Mouse (Mus musculus) midbrain, embryonic 11.5 days (tissue): Measurements from ENCODE around the gene Eif4ebp2. TPM values are rescaled to one million over a fixed set of nuclear protein-coding genes. Genes with fewer than 3 reads are reported as not detected.
A peak's percentile ranks its signal among the peaks of the same experiment; 100 is the strongest.

Experiments
- ATAC-seq: fragments of 200-750 bp; cut with Nextera tagmentation; 2 replicates; pipeline ENCODE4 v1.8.0; 2017; ENCODE audit warnings: moderate TSS enrichment, moderate library complexity; ENCODE audit not compliant: low FRiP score
- DNase-seq: peaks from one replicate; pipeline ENCODE4 v3.0.0; 2015; ENCODE audit warnings: low spot score; ENCODE audit errors: missing footprints
- H3K27ac ChIP-seq: fragments of 300-500 bp; sonication (generic); 2 replicates; pipeline ENCODE4 v1.5.1; 2014; ENCODE audit warnings: low read depth, low read length
- H3K27me3 ChIP-seq: fragments of 300-500 bp; sonication (generic); 2 replicates; pipeline ENCODE4 v1.6.1; 2014; ENCODE audit warnings: mild to moderate bottlenecking, low read length, moderate library complexity, mixed read lengths; ENCODE audit not compliant: control insufficient read depth, insufficient read depth
- H3K36me3 ChIP-seq: fragments of 300-500 bp; sonication (generic); 2 replicates; pipeline ENCODE4 v1.6.1; 2014; ENCODE audit warnings: mild to moderate bottlenecking, low read length, moderate library complexity, mixed read lengths; ENCODE audit not compliant: control insufficient read depth, insufficient read depth
- H3K4me1 ChIP-seq: fragments of 300-500 bp; sonication (generic); 2 replicates; pipeline ENCODE4 v1.6.1; 2014; ENCODE audit warnings: low read length; ENCODE audit not compliant: control insufficient read depth, insufficient read depth
- H3K4me2 ChIP-seq: fragments of 300-500 bp; sonication (generic); 2 replicates; pipeline ENCODE4 v1.6.1; 2014; ENCODE audit warnings: mild to moderate bottlenecking, moderate library complexity
- H3K4me3 ChIP-seq: fragments of 300-500 bp; sonication (generic); 2 replicates; pipeline ENCODE4 v1.5.1; 2014; ENCODE audit warnings: low read depth, low read length
- H3K9ac ChIP-seq: fragments of 300-500 bp; sonication (generic); 2 replicates; pipeline ENCODE4 v1.6.1; 2014; ENCODE audit warnings: low read length
- H3K9me3 ChIP-seq: fragments of 300-500 bp; sonication (generic); 2 replicates; pipeline ENCODE4 v1.6.1; 2016; ENCODE audit warnings: low read length; ENCODE audit not compliant: control insufficient read depth
- WGBS: fragments of 180-500 bp; shearing (Covaris S2); extraction: QIAGEN DNeasy Blood & Tissue Kit; methylation state at CpG from one replicate; pipeline ENCODE4 v1.1.7; 2014; 5-methylcytosine and 5-hydroxymethylcytosine counted together
- polyA plus RNA-seq: library from polyadenylated mRNA; unstranded; fragments of >200 nt; fragmentation: Nextera tagmentation; extraction: Ambion mirVana; gene quantifications from 2 replicates; pipeline ENCODE4 v1.2.1, GENCODE M21; 2014

Eif4ebp2 gene
- polyA plus RNA-seq, 1 experiment from 2014 or later: 32.6 TPM

DNA sequence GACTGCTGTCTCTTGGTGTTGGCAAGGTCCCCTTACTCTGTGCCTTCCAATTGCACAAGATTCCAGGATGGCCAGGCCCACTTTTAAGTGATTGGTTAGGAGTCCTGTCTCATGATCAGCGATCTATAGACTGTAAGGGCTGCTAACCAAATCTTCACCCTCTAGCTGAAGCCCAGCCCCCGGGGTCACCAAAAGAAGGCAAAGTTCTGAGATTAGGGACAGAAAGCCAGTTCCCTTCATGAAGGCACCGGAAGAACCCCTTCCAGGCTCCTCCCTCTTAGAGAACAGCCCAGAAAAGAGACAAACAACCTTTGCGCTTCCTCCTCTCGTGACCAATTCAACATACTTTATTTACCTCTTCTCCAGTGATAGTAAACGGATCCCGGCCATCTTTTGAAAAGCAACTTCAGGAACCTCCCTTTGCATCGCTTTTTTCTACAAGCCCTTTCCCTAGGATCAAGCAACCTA lies 964 bp downstream of the Eif4ebp2 start:
- no peak for ATAC-seq
- WGBS: 6% methylated on average over 8 of the region's 8 CpGs
- no peaks in the 10 kb centered on the region for H3K27me3 ChIP-seq
- peak overlapping the region; percentile 93 for H3K4me2 ChIP-seq
- peak; percentile 85 for DNase-seq
- H3K36me3 ChIP-seq: peaks cover 2% of the 10 kb centered on the region; the same call in 1 of the 2 replicates
- peak overlapping the region; percentile 88 for H3K4me3 ChIP-seq
- H3K9ac ChIP-seq: peak overlapping the region; percentile 93
- H3K4me1 ChIP-seq: peaks cover 17% of the 10 kb centered on the region
- no peak overlapping the region for H3K27ac ChIP-seq
- H3K9me3 ChIP-seq: no peaks in the 10 kb centered on the region

DNA sequence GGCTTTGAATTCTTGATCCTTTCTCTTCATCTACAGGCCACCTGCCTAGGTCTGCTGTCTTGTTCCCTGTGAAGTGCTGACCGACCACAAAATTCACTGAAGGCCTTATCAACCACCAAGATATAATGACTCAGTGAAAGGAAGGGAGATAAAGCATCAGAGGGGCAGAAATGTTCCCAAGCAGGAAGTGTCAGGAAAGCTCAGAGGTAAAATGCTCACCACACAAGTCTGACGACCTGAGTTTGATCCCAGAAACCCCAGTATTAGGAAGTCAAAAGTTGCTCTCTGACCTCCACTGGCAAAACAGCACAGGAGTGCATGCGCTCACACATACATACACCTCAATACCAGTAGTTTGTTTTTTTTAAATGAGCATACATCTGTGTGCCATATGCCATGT lies 3.6 kb downstream of the Eif4ebp2 start:
- H3K4me1 ChIP-seq: peaks cover 23% of the 10 kb centered on the region
- peaks cover 2% of the 10 kb centered on the region; the same call in 1 of the 2 replicates for H3K36me3 ChIP-seq
- H3K9ac ChIP-seq: no peak overlapping the region
- H3K4me2 ChIP-seq: no peak overlapping the region
- no peak overlapping the region for H3K27ac ChIP-seq
- no peak overlapping the region for H3K4me3 ChIP-seq
- H3K27me3 ChIP-seq: no peaks in the 10 kb centered on the region
- no peaks in the 10 kb centered on the region for H3K9me3 ChIP-seq
- WGBS: 87% methylated on average over 3 of the region's 3 CpGs
- ATAC-seq (no peak), DNase-seq (no peak)

DNA sequence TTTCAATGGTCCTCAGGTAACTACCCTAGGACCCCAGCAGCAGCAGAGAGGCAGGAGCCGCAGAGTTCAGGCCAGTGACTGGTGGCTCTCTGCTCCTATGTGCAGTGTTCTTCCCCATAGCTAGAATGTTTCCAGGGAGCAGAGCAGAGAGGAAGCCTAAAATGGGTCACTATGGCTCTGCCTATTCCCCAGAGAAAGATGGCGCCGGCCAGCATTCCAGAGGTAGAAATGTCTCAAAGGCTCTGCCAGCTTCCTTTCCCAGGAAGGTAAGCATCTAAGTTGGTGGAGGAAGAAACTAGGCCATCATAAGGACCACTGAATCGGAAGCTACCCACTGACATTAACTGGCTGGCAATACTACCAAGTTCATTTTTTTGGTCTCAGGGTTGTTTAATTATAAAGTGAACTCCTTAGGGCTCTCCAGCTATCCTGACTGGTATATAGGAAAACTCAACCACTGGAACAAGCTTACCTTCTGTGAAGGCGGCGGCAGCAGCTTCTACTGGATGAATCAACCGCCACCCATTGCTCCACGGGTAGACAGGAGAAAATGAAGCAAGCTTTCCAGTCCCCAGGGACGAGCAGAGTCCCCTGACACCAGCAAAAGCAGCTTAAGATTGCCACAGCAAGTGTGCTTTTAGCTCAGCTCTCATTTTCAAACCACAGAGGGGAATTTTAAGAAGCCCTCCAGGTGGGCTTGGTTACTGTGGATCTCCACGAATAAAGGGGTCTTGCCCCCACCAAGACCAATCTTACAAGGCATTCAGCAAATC lies 4.7 kb downstream of the Eif4ebp2 start:
- Histone ChIP-seq H3K4me3 (no peak overlapping the region), H3K27me3 (no peaks in the 10 kb centered on the region), H3K4me1 (peaks cover 26% of the 10 kb centered on the region), H3K36me3 (peaks cover 2% of the 10 kb centered on the region; the same call in 1 of the 2 replicates), H3K27ac (no peak overlapping the region), H3K9ac (no peak overlapping the region), H3K4me2 (no peak overlapping the region), H3K9me3 (no peaks in the 10 kb centered on the region)
- DNase-seq: no peak
- WGBS: 83% methylated on average over 10 of the region's 10 CpGs
- ATAC-seq: no peak

DNA sequence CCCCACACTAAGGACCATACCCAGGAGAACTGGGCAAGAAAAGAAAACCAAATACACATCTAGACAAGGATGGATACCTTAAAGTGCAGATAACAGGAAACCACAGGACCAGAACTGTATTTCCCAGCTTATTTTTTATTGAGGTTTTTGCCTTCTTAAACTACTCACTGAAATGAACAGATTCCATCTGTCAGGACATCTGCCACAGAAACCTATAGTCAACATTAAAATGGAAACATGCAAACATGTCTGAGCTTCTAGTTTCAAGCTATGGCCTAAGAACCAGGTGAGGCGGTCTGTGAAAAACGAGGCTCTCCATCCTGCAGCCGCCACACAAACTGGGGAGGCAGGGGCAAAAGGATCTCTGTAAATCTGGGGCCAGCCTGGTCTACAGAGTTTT lies 7.4 kb downstream of the Eif4ebp2 start:
- DNase-seq: no peak
- H3K4me2 ChIP-seq: no peak overlapping the region
- WGBS: 87% methylated on average over 3 of the region's 3 CpGs
- no peak overlapping the region for H3K27ac ChIP-seq
- H3K4me3 ChIP-seq: no peak overlapping the region
- no peaks in the 10 kb centered on the region for H3K27me3 ChIP-seq
- peaks cover 2% of the 10 kb centered on the region; the same call in 1 of the 2 replicates for H3K36me3 ChIP-seq
- ATAC-seq: no peak
- no peaks in the 10 kb centered on the region for H3K9me3 ChIP-seq
- H3K4me1 ChIP-seq: peaks cover 18% of the 10 kb centered on the region
- no peak overlapping the region for H3K9ac ChIP-seq

DNA sequence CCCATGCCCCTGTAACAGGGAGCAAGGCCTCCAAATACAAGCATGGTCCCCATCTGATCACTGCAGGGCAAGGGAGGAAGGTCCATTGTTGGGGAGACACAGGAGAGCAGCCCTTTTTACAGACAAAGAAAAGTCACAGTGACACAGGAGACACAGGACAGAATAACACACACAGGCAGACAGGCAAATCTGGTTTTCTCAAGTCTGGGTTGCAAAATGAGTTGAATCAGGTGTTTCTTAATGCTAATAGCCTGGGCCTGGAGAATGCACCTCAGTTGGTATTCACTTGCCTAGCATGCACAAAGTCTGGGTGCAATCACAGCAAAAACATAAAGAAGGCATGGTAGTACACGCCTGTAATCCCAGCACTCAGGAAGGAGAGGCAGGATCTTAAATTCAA lies 8.6 kb downstream of the Eif4ebp2 start:
- Histone ChIP-seq H3K4me1 (peaks cover 15% of the 10 kb centered on the region), H3K36me3 (peaks cover 2% of the 10 kb centered on the region; the same call in 1 of the 2 replicates), H3K9me3 (no peaks in the 10 kb centered on the region), H3K27ac (no peak overlapping the region), H3K9ac (no peak overlapping the region), H3K27me3 (no peaks in the 10 kb centered on the region), H3K4me3 (no peak overlapping the region), H3K4me2 (no peak overlapping the region)
- DNase-seq (no peak), ATAC-seq (no peak)
- WGBS: 81% methylated on average over 1 of the region's 1 CpGs

DNA sequence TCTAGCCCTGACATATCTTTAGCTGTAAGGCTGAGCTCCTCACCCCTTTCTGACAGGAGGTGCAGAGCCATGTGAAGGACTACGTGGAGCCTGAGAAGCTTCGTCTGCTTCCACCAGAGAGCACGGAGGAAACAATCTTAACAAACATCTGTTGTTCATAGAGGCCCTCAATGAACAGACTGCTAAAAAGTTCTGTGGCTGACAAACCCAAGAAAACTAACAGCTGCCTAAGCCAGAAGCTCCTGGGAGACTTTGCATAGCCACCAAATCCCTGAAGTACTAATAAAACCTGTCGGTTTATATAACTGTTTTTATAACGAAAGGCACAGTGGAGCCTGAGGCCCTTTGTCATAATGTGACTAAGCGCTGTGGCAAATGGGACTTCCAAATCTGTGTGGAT lies 9.0 kb downstream of the Eif4ebp2 start:
- Histone ChIP-seq H3K4me3 (no peak overlapping the region), H3K4me1 (peaks cover 15% of the 10 kb centered on the region)

DNA sequence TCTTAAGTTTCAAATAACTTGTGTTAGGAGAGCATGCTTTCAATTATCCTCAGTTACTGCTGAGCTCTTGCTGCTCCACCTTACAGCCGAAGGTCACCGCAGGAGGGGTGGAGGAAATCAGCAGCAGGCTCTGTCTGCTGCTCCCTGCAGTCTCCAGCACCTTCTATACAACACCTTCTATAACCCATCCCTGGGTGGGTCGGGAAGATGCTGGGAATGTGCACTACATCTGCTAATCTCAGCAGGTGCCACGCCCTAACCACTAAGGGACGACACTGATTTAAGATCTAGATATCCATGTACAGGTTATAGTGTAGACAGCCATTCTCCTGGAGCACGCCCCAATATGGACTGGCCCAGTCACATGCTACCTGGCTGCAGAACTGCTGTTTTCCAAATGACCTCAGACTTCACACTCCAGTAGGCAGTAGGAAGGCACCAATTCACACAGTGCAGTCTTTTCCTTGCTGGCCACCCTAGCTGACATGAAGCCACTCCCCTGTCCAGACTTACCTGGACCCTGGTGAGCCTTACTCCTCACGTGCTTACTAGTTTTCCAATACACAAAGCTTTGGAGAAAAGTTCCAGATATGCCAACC lies 12.2 kb downstream of the Eif4ebp2 start:
- Histone ChIP-seq H3K4me2 (no peak overlapping the region), H3K27me3 (no peaks in the 10 kb centered on the region), H3K9ac (no peak overlapping the region), H3K4me1 (peaks cover 5% of the 10 kb centered on the region), H3K36me3 (no peaks in the 10 kb centered on the region), H3K4me3 (no peak overlapping the region), H3K27ac (no peak overlapping the region), H3K9me3 (no peaks in the 10 kb centered on the region)
- WGBS: 85% methylated on average over 7 of the region's 7 CpGs
- ATAC-seq (no peak), DNase-seq (no peak)

More for the DNA sequence above, 9.0 kb downstream of the Eif4ebp2 start:
- 82% methylated on average over 6 of the region's 6 CpGs for WGBS
- Histone ChIP-seq H3K27ac (no peak overlapping the region), H3K9me3 (no peaks in the 10 kb centered on the region), H3K27me3 (no peaks in the 10 kb centered on the region), H3K36me3 (peaks cover 2% of the 10 kb centered on the region; the same call in 1 of the 2 replicates), H3K9ac (no peak overlapping the region), H3K4me2 (no peak overlapping the region)
- DNase-seq (no peak), ATAC-seq (no peak)

DNA sequence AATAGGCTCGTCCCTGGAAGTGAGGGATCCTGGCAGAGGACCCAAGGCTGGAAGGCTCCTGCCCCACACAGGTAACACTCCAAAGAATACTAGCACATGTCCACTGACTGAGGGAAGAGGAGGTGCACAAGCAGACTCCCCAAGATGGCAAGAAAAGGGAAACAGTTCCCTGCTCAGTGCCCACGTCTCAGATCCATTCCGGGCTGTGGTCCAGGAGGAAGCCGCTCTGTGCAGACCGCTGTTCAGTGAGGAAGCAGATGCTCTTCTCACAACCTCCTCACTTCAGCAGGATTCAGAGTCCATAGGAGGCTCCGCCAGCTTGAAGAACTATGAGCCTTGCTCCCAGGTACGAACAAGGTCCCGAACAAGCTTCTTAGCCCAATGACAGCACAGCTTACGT lies 21.1 kb downstream of the Eif4ebp2 start:
- no peak overlapping the region for H3K4me2 ChIP-seq
- H3K4me1 ChIP-seq: no peaks in the 10 kb centered on the region
- DNase-seq (no peak), ATAC-seq (no peak)
- H3K9me3 ChIP-seq: no peaks in the 10 kb centered on the region
- no peak overlapping the region for H3K27ac ChIP-seq
- WGBS: 96% methylated on average over 9 of the region's 9 CpGs
- H3K27me3 ChIP-seq: no peaks in the 10 kb centered on the region
- no peak overlapping the region for H3K9ac ChIP-seq
- no peak overlapping the region for H3K4me3 ChIP-seq
- peaks cover 27% of the 10 kb centered on the region for H3K36me3 ChIP-seq

DNA sequence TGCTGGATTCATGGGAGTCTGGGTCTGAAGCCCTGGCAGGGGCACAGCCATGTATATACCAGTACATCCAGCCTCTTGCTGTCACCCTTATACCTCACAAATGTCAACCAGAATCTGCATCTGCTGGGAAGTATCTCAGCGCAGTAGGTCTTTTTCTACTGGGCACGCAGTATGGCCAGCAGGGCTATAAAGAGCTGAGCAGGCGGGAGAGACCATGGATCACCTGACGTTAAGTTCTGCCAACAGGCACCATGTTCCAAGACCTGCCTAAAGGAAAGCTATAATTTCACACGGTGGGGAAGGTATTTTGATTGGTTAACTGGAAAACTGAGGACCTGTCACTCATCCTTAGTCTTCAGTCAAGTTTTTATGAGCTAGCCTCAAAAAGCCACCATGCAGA lies 23.4 kb downstream of the Eif4ebp2 start:
- Histone ChIP-seq H3K27me3 (no peaks in the 10 kb centered on the region), H3K9ac (no peak overlapping the region), H3K4me2 (no peak overlapping the region), H3K9me3 (no peaks in the 10 kb centered on the region), H3K4me3 (no peak overlapping the region), H3K27ac (no peak overlapping the region), H3K4me1 (peaks cover 5% of the 10 kb centered on the region; the same call in 1 of the 2 replicates), H3K36me3 (peaks cover 22% of the 10 kb centered on the region; the same call in 1 of the 2 replicates)
- 92% methylated on average over 5 of the region's 5 CpGs for WGBS
- DNase-seq (no peak), ATAC-seq (no peak)
